Mouse (Mus musculus): ENCODE data around the gene Dync2li1. TPM values are rescaled to one million over a fixed set of nuclear protein-coding genes. Genes with fewer than 3 reads are reported as not detected.

The Dync2li1 gene
- polyA plus RNA-seq, 1 experiment from 2014 or later: 39.4 TPM

DNA sequence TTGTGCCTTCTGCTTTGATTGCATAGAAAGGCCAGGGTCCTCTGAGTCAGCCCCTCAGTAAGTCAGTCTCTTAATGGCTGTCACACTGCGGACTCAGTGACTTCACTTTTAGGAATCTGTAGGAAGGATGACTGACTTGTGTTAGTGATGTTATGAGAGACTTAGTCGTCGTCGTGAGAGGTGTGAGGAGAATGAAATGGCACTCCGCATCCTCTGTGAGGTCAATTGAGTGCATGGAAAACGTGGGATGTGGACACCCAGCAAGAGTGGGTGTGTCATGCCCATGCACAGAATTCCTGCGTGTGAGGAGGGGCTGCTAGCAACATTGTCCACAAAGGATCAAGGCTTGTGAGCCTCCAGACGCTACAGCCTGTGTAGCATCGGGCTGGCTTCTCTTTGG is 2.3 kb downstream of the Dync2li1 start:
- no peaks in the 10 kb centered on the region for H3K9me3 ChIP-seq
- WGBS: 51% methylated on average over 9 of the region's 9 CpGs
- H3K4me3 ChIP-seq: no peak overlapping the region

DNA sequence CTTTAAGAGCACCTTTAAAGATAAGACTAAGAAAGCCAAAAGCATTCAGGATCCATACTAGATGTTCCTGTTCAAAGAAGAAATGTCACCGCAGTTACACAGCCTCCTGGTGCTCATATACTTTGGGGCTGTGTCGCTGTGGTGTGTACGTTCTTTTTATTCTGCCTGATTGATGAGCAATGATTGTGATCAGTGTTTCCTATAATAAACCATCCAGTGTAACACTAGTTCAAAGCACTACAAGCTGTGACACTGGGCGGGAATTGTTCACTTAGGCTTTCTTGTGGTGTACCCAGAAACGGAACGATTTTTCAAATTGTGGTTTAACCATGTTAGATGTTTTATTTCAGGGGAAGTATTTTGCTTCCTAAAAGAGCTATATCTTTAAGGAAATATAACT is 5.5 kb downstream of the Dync2li1 start:
- no peaks in the 10 kb centered on the region for H3K36me3 ChIP-seq
- no peak overlapping the region for H3K4me3 ChIP-seq
- H3K9ac ChIP-seq: no peak overlapping the region
- H3K27ac ChIP-seq: no peak overlapping the region
- no peak for ATAC-seq (ENCODE audit: borderline replicate concordance, extremely low read depth, low FRiP score, low TSS enrichment)
- H3K4me1 ChIP-seq: peaks cover 9% of the 10 kb centered on the region
- H3K4me2 ChIP-seq: no peak overlapping the region
- no peaks in the 10 kb centered on the region for H3K27me3 ChIP-seq
- 83% methylated on average over 6 of the region's 6 CpGs for WGBS
- H3K9me3 ChIP-seq: no peaks in the 10 kb centered on the region

More for the DNA sequence above, 2.3 kb downstream of the Dync2li1 start:
- H3K27me3 ChIP-seq: no peaks in the 10 kb centered on the region
- H3K27ac ChIP-seq: no peak overlapping the region
- ATAC-seq (ENCODE audit: borderline replicate concordance, extremely low read depth, low FRiP score, low TSS enrichment): no peak
- no peak overlapping the region for H3K9ac ChIP-seq
- H3K4me2 ChIP-seq: no peak overlapping the region
- H3K4me1 ChIP-seq: peaks cover 11% of the 10 kb centered on the region
- H3K36me3 ChIP-seq: no peaks in the 10 kb centered on the region

DNA sequence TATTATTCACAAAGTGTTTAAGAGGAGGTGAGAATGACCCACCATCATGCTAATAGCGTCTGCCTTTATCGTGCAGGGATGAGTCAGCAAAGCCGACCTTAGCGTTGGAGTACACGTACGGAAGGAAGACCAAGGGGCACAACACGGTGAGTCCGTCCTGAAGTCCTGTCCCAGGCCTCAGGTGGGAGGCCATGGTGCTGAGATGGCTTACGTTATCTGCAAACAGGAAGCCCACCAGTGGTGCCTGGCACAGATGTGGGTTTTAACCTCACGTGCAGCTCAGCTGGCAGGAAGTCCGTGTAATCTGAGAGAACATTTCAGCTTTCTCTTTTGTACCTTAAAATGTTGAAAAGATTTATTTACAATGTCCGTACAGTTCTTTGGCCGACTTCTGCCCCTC is 7.1 kb downstream of the Dync2li1 start:
- 66% methylated on average over 13 of the region's 13 CpGs for WGBS
- no peak overlapping the region for H3K4me2 ChIP-seq
- H3K36me3 ChIP-seq: no peaks in the 10 kb centered on the region
- H3K9ac ChIP-seq: no peak overlapping the region
- H3K9me3 ChIP-seq: no peaks in the 10 kb centered on the region
- no peaks in the 10 kb centered on the region for H3K27me3 ChIP-seq
- H3K4me1 ChIP-seq: no peaks in the 10 kb centered on the region
- no peak overlapping the region for H3K27ac ChIP-seq
- no peak for ATAC-seq (ENCODE audit: borderline replicate concordance, extremely low read depth, low FRiP score, low TSS enrichment)
- no peak overlapping the region for H3K4me3 ChIP-seq

DNA sequence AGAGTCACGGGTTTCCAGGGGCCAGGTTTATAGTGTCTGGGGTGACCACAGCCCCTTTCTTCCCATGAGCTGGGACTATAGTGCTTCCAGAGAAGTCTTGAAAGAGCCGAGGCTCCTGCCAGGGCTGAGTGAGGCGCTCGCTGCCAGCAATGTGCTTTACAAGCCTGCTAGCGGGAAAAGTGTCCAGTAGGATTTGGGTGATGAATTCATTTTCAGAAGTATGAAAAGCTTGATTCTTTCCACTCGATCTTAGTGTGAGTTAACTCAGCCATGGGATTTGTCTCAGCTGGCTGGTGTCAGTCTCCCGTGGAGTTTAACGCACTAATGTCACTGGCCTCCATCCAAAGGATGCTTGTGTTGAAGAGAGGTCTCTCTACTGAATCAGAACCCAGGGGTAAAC is 10.0 kb downstream of the Dync2li1 start:
- no peaks in the 10 kb centered on the region for H3K36me3 ChIP-seq
- 57% methylated on average over 8 of the region's 8 CpGs for WGBS
- H3K27me3 ChIP-seq: no peaks in the 10 kb centered on the region
- H3K27ac ChIP-seq: no peak overlapping the region
- no peaks in the 10 kb centered on the region for H3K9me3 ChIP-seq
- H3K4me2 ChIP-seq: no peak overlapping the region
- no peak for ATAC-seq (ENCODE audit: borderline replicate concordance, extremely low read depth, low FRiP score, low TSS enrichment)
- no peak overlapping the region for H3K4me3 ChIP-seq
- H3K4me1 ChIP-seq: no peaks in the 10 kb centered on the region
- no peak overlapping the region for H3K9ac ChIP-seq

DNA sequence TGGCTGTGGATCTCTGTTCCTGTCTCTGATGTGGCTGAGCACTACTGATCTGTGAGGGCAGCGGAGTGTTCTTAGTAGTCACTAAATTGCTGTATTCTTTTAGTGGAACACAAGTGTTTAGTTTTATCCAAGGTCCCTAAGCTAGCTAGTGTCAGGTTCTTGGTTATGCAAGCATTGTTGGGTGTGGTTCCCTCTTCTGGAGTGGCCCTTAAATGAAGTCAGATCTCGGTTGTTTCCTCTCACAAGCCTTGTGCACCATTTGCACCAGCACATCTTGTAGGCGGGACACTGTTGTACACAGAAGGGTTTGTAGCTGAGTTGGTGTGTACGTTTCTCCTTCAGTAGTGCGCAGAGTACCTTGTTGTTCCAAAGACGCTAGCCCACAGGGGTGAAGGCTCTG is 11.7 kb downstream of the Dync2li1 start:
- Histone ChIP-seq H3K9me3 (no peaks in the 10 kb centered on the region), H3K4me1 (no peaks in the 10 kb centered on the region), H3K4me2 (no peak overlapping the region), H3K27ac (no peak overlapping the region), H3K27me3 (no peaks in the 10 kb centered on the region), H3K9ac (no peak overlapping the region), H3K36me3 (no peaks in the 10 kb centered on the region), H3K4me3 (no peak overlapping the region)
- no peak for ATAC-seq (ENCODE audit: borderline replicate concordance, extremely low read depth, low FRiP score, low TSS enrichment)
- 80% methylated on average over 6 of the region's 6 CpGs for WGBS

DNA sequence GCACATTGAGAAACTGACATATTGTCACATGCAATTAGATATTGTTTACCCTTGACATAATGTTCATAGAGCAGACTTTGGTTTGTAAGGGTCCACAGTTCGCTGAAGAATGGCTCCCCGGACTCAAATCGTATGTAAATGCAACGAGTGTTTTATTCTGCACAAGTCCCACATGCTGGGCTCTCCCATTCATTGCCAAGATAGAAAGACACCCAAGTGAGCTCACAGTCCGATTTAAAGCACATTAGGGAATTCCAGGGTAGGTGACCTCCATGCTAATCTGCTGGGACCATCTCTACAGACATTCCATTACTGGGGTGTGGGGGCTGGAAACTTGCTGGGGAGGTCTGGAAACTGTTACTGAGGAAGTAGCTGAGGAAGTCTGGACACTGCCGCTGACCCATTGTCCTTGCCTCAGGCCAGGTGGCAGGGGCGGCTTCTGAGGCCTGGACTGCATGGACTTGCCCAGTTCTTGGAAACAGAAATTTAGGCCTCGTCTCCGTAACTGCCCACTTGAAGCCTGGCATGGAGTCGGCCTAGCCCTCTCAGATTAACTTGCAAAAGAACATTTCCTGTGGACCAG is 13.6 kb downstream of the Dync2li1 start:
- no peaks in the 10 kb centered on the region for H3K36me3 ChIP-seq
- no peak for ATAC-seq (ENCODE audit: borderline replicate concordance, extremely low read depth, low FRiP score, low TSS enrichment)
- H3K9ac ChIP-seq: no peak overlapping the region
- H3K27me3 ChIP-seq: no peaks in the 10 kb centered on the region
- H3K4me3 ChIP-seq: no peak overlapping the region
- 68% methylated on average over 10 of the region's 10 CpGs for WGBS
- no peaks in the 10 kb centered on the region for H3K9me3 ChIP-seq
- no peaks in the 10 kb centered on the region for H3K4me1 ChIP-seq
- H3K4me2 ChIP-seq: no peak overlapping the region
- H3K27ac ChIP-seq: 0 out of 2 replicates have a peak overlapping the region, but pooled peaks have one; percentile 10

DNA sequence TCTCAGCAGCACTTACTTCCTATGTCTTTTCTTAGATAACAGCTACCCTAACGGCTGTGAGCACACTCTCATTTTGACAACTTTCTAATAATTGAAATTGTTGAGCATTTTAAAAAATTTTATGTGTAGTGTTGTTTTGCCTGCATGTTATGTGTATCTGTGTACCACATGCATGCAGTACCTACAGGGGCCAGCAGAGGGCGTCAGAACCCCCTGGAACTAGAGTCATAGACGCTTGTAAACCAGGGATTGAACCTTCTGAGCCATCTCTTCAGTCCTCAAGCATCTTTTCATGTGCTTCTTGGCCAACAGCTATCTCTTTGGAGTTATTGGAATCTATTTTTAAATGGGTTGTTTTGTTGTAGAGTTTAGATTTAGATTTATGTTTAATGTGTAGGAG is 15.6 kb downstream of the Dync2li1 start:
- Histone ChIP-seq H3K9me3 (no peaks in the 10 kb centered on the region), H3K27ac (no peak overlapping the region), H3K27me3 (no peaks in the 10 kb centered on the region), H3K4me2 (no peak overlapping the region), H3K4me3 (no peak overlapping the region), H3K9ac (no peak overlapping the region), H3K4me1 (no peaks in the 10 kb centered on the region), H3K36me3 (no peaks in the 10 kb centered on the region)
- 41% methylated on average over 3 of the region's 3 CpGs for WGBS
- no peak for ATAC-seq (ENCODE audit: borderline replicate concordance, extremely low read depth, low FRiP score, low TSS enrichment)

DNA sequence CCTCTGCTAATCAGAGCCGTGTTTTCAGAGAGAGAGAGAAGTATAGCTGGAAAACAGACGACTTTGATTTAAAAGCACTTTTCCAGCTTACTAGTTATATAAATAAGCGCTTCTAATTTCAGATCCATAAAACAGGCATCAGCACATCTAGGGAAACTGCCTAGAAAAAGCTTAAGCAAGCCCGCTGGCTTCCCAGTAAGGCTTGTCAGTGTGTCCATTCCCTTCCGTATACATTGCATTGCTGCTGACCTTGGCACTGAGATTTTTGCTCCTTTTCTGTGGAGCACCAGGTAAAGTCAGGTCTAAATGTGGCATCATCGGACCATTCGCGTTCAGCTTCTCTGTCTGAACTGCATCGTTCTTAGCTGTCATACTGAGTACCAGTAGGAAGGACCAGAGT is 16.0 kb downstream of the Dync2li1 start:
- Histone ChIP-seq H3K27ac (no peak overlapping the region), H3K36me3 (no peaks in the 10 kb centered on the region), H3K27me3 (no peaks in the 10 kb centered on the region), H3K9me3 (no peaks in the 10 kb centered on the region), H3K4me3 (no peak overlapping the region), H3K4me2 (no peak overlapping the region), H3K9ac (no peak overlapping the region), H3K4me1 (no peaks in the 10 kb centered on the region)
- 78% methylated on average over 9 of the region's 9 CpGs for WGBS
- ATAC-seq (ENCODE audit: borderline replicate concordance, extremely low read depth, low FRiP score, low TSS enrichment): no peak

DNA sequence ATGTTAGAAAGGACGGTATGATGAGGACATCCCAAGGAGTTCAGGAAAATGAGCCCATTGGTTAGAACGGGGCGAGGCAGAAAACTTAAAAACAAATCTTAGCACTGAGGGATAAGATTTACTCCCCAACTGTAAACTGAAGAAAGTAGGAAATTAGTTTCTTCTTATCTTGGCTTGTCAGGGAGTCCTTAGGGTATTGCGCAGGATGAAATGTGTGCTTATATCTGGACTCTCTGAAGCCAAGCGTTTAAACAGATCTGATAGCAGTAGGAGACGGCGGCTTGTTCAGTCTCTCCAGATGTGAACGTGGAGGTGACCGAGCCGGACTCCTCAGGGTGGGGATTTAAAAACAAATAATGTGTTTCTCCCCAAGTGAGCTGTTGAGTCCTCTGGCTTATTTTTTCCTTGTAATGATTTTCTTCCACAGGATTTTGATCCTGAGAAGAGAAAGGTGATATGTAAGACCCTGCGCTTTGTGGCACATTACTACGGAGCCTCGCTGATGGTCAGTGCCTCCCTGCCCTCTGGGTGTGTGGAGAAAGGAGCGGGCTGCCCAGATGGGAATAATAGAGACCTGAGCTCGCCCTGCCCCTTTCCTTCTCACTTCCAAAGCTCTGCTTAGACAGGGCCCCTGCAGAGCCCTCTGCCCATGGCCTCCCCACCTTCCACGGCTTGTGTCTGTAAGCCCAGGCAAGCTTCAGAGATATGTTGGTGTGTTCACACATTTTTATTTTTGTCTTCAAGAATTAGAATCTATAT is 18.2 kb downstream of the Dync2li1 start:
- no peak overlapping the region for H3K9ac ChIP-seq
- H3K4me3 ChIP-seq: no peak overlapping the region
- H3K9me3 ChIP-seq: no peaks in the 10 kb centered on the region
- H3K36me3 ChIP-seq: no peaks in the 10 kb centered on the region
- ATAC-seq (ENCODE audit: borderline replicate concordance, extremely low read depth, low FRiP score, low TSS enrichment): no peak
- H3K4me1 ChIP-seq: no peaks in the 10 kb centered on the region
- no peak overlapping the region for H3K27ac ChIP-seq
- WGBS: 44% methylated on average over 16 of the region's 16 CpGs
- no peak overlapping the region for H3K4me2 ChIP-seq
- H3K27me3 ChIP-seq: no peaks in the 10 kb centered on the region

DNA sequence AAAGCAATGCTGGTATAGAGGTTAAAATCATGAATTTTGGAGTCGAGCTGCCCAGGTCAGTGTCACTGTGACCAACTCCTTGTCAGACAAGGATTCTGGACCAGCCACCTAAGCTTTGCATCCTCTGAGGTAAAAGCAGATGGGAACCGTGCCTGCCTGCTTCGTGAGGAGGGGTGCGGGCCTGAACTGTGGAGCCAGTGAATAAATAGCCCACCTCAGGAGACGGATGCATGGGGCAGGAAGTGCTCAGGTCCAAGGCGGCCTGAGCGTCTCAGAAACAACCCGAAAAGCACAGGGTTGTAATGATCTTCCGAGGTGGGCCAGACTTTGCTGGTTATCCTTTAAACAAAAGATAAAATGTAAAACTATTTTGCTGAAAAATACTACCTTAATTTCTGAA is 18.8 kb downstream of the Dync2li1 start:
- ATAC-seq (ENCODE audit: borderline replicate concordance, extremely low read depth, low FRiP score, low TSS enrichment): no peak
- 36% methylated on average over 9 of the region's 9 CpGs for WGBS

DNA sequence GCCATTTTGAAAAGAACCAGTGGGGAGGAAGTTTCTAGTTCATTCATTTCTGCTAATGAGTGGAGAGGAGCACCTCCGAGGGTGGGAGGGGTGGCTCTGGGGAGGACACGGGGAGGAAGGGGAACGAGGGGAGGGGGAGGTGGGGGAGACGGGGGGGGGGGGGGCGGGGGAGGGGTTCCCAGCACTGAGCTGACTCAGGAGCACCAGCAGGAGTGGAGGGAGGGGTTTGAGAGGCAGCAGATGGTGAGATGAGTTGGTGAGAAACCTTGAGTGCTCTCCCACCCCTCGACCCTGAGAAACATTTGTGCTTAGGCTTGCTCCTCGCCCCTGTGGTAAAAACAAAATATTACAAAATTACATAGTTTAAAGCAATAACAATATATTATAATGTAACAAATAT is 19.6 kb downstream of the Dync2li1 start:
- 15% methylated on average over 4 of the region's 7 CpGs for WGBS

More for the DNA sequence above, 18.8 kb downstream of the Dync2li1 start:
- Histone ChIP-seq H3K9me3 (no peaks in the 10 kb centered on the region), H3K27me3 (no peaks in the 10 kb centered on the region), H3K36me3 (no peaks in the 10 kb centered on the region), H3K27ac (no peak overlapping the region), H3K4me2 (no peak overlapping the region), H3K4me3 (no peak overlapping the region), H3K4me1 (peaks cover 4% of the 10 kb centered on the region; the same call in 1 of the 2 replicates), H3K9ac (no peak overlapping the region)

DNA sequence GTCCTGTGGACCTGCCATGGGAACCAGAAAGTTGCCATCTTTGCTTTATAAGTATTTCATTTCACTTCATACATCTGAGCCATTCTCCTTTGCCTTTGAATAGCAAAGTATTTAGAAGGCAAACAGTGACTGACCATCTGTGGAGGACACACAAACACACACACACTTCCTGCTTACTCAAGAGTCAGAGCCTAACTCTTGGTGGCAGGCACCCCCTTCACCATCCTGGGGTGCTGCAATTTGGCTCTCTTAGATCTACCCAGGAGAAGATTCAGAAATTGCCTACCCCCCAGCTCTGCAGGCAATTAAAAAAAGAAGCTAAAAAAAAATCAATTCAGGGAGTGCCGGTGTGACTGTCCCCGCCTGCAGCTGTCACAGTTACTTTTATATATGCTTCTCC is 20.2 kb downstream of the Dync2li1 start:
- Histone ChIP-seq H3K9ac (no peak overlapping the region), H3K27me3 (no peaks in the 10 kb centered on the region), H3K4me2 (no peak overlapping the region), H3K4me3 (no peak overlapping the region), H3K36me3 (no peaks in the 10 kb centered on the region), H3K4me1 (peaks cover 6% of the 10 kb centered on the region; the same call in 1 of the 2 replicates), H3K27ac (no peak overlapping the region), H3K9me3 (no peaks in the 10 kb centered on the region)
- 64% methylated on average over 2 of the region's 2 CpGs for WGBS
- no peak for ATAC-seq (ENCODE audit: borderline replicate concordance, extremely low read depth, low FRiP score, low TSS enrichment)

More for the DNA sequence above, 19.6 kb downstream of the Dync2li1 start:
- Histone ChIP-seq H3K9me3 (no peaks in the 10 kb centered on the region), H3K27me3 (no peaks in the 10 kb centered on the region), H3K4me1 (peaks cover 6% of the 10 kb centered on the region; the same call in 1 of the 2 replicates), H3K36me3 (no peaks in the 10 kb centered on the region), H3K4me2 (no peak overlapping the region), H3K9ac (no peak overlapping the region), H3K4me3 (no peak overlapping the region), H3K27ac (no peak overlapping the region)
- ATAC-seq (ENCODE audit: borderline replicate concordance, extremely low read depth, low FRiP score, low TSS enrichment): no peak
